Mouse (Mus musculus): ENCODE results near the gene Ppp3ca. TPM values are rescaled to one million over a fixed set of nuclear protein-coding genes. Genes with fewer than 3 reads are reported as not detected.

Gene Ppp3ca
- polyA plus RNA-seq, 1 experiment from 2014 or later, result 85.6 TPM

GRCm38 (mm10) chr3:136707222-136708019 lies 37.5 kb downstream of the Ppp3ca start:
- Histone ChIP-seq H3K9me3 (replicated peaks) (0 out of 2 replicates have a peak, but pooled peaks cover 2% of the 10 kb centered on the region), H3K36me3 (peaks cover 4% of the 10 kb centered on the region; the same call in 1 of the 2 replicates), H3K27ac (ENCODE audit: poor library complexity, severe bottlenecking) (no peak overlapping the region), H3K4me2 (no peak overlapping the region), H3K4me3 (no peak overlapping the region), H3K4me1 (replicated peaks) (peaks cover 32% of the 10 kb centered on the region), H3K27me3 (replicated peaks) (no peaks in the 10 kb centered on the region), H3K9ac (no peak overlapping the region)
- 51% methylated on average over 3 of the region's 3 CpGs for WGBS
- no peak for ATAC-seq (ENCODE audit: insufficient number of reproducible peaks, low FRiP score)

GRCm38 (mm10) chr3:136708230-136708629 lies 38.3 kb downstream of the Ppp3ca start:
- H3K36me3 ChIP-seq, result peaks cover 4% of the 10 kb centered on the region; the same call in 1 of the 2 replicates
- peaks cover 32% of the 10 kb centered on the region for H3K4me1 ChIP-seq (replicated peaks)
- H3K4me3 ChIP-seq, result no peak overlapping the region
- 40% methylated on average over 1 of the region's 1 CpGs for WGBS
- ATAC-seq (ENCODE audit: insufficient number of reproducible peaks, low FRiP score), result no peak
- H3K9me3 ChIP-seq (replicated peaks), result 0 out of 2 replicates have a peak, but pooled peaks cover 2% of the 10 kb centered on the region
- H3K9ac ChIP-seq, result no peak overlapping the region
- no peaks in the 10 kb centered on the region for H3K27me3 ChIP-seq (replicated peaks)
- H3K4me2 ChIP-seq, result no peak overlapping the region
- no peak overlapping the region for H3K27ac ChIP-seq (ENCODE audit: poor library complexity, severe bottlenecking)

DNA sequence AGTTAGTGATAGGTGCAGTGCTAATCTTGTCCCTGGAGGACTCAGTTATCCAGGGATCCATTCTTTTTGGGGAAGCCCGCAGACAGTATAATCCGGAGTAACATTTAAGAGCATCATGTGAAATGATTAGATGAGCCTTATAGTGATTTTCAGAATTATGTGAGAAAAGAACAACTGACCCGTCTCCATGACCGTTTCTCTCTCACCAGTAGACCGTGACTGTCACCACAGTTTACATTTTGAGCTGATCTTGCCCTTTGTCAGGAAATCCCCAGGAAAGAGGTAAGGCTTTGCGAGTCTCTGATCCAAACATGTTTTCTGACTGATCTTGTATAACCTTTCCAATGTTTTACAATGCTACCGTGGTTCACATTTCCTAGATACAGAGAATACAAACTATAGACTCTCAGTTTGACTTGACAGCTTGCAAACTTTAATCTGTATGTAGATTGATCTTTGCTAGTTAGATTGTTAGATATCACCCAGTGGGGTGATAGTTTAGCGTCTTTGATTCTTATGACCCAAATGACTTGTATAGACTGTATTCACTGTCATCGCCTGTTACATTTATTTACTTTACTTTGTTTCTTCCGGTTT lies 40.5 kb downstream of the Ppp3ca start:
- H3K9ac ChIP-seq, result no peak overlapping the region
- H3K4me2 ChIP-seq, result no peak overlapping the region
- peaks cover 24% of the 10 kb centered on the region for H3K4me1 ChIP-seq (replicated peaks)
- no peak for ATAC-seq (ENCODE audit: insufficient number of reproducible peaks, low FRiP score)
- no peak overlapping the region for H3K27ac ChIP-seq (ENCODE audit: poor library complexity, severe bottlenecking)
- WGBS, result 67% methylated on average over 10 of the region's 10 CpGs
- H3K4me3 ChIP-seq, result no peak overlapping the region
- peaks cover 4% of the 10 kb centered on the region; the same call in 1 of the 2 replicates for H3K36me3 ChIP-seq
- H3K27me3 ChIP-seq (replicated peaks), result no peaks in the 10 kb centered on the region
- H3K9me3 ChIP-seq (replicated peaks), result 0 out of 2 replicates have a peak, but pooled peaks cover 2% of the 10 kb centered on the region

DNA sequence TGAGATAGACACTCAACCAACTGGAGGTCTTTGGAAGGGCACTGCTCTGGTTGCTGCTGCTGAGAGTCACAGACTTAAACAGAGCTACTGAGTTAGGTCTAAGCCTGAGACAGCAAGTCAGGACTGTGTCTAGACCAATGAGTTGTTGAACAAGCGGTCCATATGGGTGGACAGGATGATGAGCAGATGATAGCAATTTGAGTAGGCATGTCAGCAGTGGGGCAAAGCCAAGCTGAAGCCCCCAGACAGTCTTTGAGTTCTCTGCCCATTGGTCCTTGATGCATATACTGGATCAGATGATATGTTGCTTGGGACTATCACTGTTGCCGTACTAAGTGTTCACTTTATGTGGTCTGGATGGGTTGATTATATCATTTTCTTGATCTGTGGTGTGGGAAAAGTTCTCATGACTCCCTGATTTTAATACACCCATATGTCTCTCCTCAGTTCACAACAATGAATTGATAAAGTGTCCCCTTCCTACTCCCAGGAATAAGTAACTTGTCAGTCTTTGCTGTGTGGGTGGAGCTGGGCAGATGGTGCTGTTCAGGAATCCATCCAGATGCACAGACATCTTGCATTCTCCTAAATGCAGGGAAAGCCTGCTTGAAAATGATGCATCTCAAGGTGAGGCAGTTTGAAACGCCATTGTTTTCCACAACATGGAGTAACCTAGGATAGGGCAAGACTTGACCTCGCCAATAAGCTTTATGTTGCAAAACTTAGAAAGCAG lies 44.5 kb downstream of the Ppp3ca start:
- Histone ChIP-seq H3K4me3 (no peak overlapping the region), H3K9me3 (replicated peaks) (0 out of 2 replicates have a peak, but pooled peaks cover 2% of the 10 kb centered on the region), H3K27me3 (replicated peaks) (no peaks in the 10 kb centered on the region), H3K9ac (no peak overlapping the region), H3K4me2 (no peak overlapping the region), H3K27ac (ENCODE audit: poor library complexity, severe bottlenecking) (no peak overlapping the region), H3K36me3 (peaks cover 4% of the 10 kb centered on the region; the same call in 1 of the 2 replicates), H3K4me1 (replicated peaks) (no peaks in the 10 kb centered on the region)
- 93% methylated on average over 4 of the region's 4 CpGs for WGBS
- no peak for ATAC-seq (ENCODE audit: insufficient number of reproducible peaks, low FRiP score)

DNA sequence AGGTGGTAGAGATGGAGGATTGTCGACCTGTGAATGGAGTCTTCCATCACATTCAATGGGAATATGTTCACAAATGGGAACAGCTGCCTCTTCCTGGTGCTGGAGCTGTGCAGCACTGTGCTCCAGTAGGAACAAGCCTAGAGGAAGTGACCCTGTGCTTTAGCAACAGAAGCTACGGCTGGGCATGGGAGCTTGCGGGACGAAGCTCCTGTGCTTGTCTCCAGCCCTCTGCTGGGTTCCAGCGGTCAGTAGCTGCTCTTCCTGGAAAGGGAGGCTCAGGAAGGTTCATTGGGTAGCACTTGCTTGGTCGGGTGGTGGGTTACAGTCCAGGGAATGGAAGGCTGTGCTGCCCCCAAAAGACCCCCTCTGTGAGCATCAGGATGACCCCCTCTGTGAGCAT lies 46.3 kb downstream of the Ppp3ca start:
- H3K4me2 ChIP-seq, result no peak overlapping the region
- no peak overlapping the region for H3K4me3 ChIP-seq
- ATAC-seq (ENCODE audit: insufficient number of reproducible peaks, low FRiP score), result 0 out of 2 replicates have a peak, but pooled peaks have one; percentile 25
- H3K9ac ChIP-seq, result no peak overlapping the region
- H3K27ac ChIP-seq (ENCODE audit: poor library complexity, severe bottlenecking), result no peak overlapping the region
- 0 out of 2 replicates have a peak, but pooled peaks cover 2% of the 10 kb centered on the region for H3K9me3 ChIP-seq (replicated peaks)
- peaks cover 4% of the 10 kb centered on the region; the same call in 1 of the 2 replicates for H3K36me3 ChIP-seq
- no peaks in the 10 kb centered on the region for H3K27me3 ChIP-seq (replicated peaks)
- WGBS, result 64% methylated on average over 6 of the region's 6 CpGs
- H3K4me1 ChIP-seq (replicated peaks), result 0 out of 2 replicates have a peak, but pooled peaks cover 2% of the 10 kb centered on the region

GRCm38 (mm10) chr3:136718412-136718811 lies 48.5 kb downstream of the Ppp3ca start:
- ATAC-seq (ENCODE audit: insufficient number of reproducible peaks, low FRiP score), result no peak
- Histone ChIP-seq H3K4me3 (no peak overlapping the region), H3K9ac (no peak overlapping the region), H3K4me2 (no peak overlapping the region), H3K36me3 (no peaks in the 10 kb centered on the region), H3K9me3 (replicated peaks) (no peaks in the 10 kb centered on the region), H3K4me1 (replicated peaks) (peaks cover 12% of the 10 kb centered on the region), H3K27ac (ENCODE audit: poor library complexity, severe bottlenecking) (no peak overlapping the region), H3K27me3 (replicated peaks) (no peaks in the 10 kb centered on the region)
- 84% methylated on average over 5 of the region's 5 CpGs for WGBS

DNA sequence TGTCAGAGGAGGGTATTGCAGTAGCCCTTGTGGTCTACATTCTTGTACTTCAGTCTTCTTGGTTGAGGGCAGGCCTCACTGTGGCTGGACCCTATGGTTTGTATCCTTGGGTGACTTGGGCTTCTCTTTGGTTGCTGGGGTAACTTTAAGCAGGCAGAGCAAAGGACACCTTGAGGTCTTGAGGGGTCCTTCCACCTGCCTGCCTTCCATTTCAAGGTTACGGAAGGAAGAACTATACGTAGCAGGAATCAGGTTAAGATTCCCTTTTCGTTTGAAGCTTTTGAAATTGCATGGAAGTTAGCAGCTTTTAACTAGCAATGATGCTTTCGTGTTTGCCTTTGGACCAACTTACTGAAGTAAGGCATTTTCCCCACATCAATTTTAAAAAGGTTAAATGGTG lies 51.3 kb downstream of the Ppp3ca start:
- no peaks in the 10 kb centered on the region for H3K27me3 ChIP-seq (replicated peaks)
- H3K4me1 ChIP-seq (replicated peaks), result peaks cover 29% of the 10 kb centered on the region
- no peak for ATAC-seq (ENCODE audit: insufficient number of reproducible peaks, low FRiP score)
- no peak overlapping the region for H3K9ac ChIP-seq
- no peaks in the 10 kb centered on the region for H3K36me3 ChIP-seq
- H3K4me2 ChIP-seq, result no peak overlapping the region
- H3K4me3 ChIP-seq, result no peak overlapping the region
- H3K9me3 ChIP-seq (replicated peaks), result no peaks in the 10 kb centered on the region; the same call in 1 of the 2 replicates
- 93% methylated on average over 4 of the region's 4 CpGs for WGBS
- H3K27ac ChIP-seq (ENCODE audit: poor library complexity, severe bottlenecking), result no peak overlapping the region

- ATAC-seq (ENCODE audit: insufficient number of reproducible peaks, low FRiP score), result no peak
- Histone ChIP-seq H3K27me3 (replicated peaks) (no peaks in the 10 kb centered on the region), H3K4me2 (no peak overlapping the region), H3K9me3 (replicated peaks) (no peaks in the 10 kb centered on the region; the same call in 1 of the 2 replicates), H3K27ac (ENCODE audit: poor library complexity, severe bottlenecking) (no peak overlapping the region), H3K36me3 (no peaks in the 10 kb centered on the region), H3K9ac (no peak overlapping the region), H3K4me1 (replicated peaks) (peaks cover 29% of the 10 kb centered on the region), H3K4me3 (no peak overlapping the region)
- 63% methylated on average over 4 of the region's 4 CpGs for WGBS
Observed at GRCm38 (mm10) chr3:136721804-136722427, 52.0 kb downstream of the Ppp3ca start.

GRCm38 (mm10) chr3:136722493-136722892 lies 52.6 kb downstream of the Ppp3ca start:
- no peaks in the 10 kb centered on the region for H3K27me3 ChIP-seq (replicated peaks)
- no peaks in the 10 kb centered on the region; the same call in 1 of the 2 replicates for H3K9me3 ChIP-seq (replicated peaks)
- no peaks in the 10 kb centered on the region for H3K36me3 ChIP-seq
- peaks cover 29% of the 10 kb centered on the region for H3K4me1 ChIP-seq (replicated peaks)
- no peak overlapping the region for H3K4me3 ChIP-seq
- H3K27ac ChIP-seq (ENCODE audit: poor library complexity, severe bottlenecking), result no peak overlapping the region
- H3K9ac ChIP-seq, result no peak overlapping the region
- no peak for ATAC-seq (ENCODE audit: insufficient number of reproducible peaks, low FRiP score)
- H3K4me2 ChIP-seq, result no peak overlapping the region

GRCm38 (mm10) chr3:136725311-136726156 lies 55.6 kb downstream of the Ppp3ca start:
- Histone ChIP-seq H3K9me3 (replicated peaks) (no peaks in the 10 kb centered on the region; the same call in 1 of the 2 replicates), H3K27ac (ENCODE audit: poor library complexity, severe bottlenecking) (peak overlapping the region; percentile 86), H3K36me3 (no peaks in the 10 kb centered on the region), H3K4me2 (peak overlapping the region; percentile 55), H3K4me3 (peak overlapping the region; percentile 16; the same call in 1 of the 2 replicates), H3K4me1 (replicated peaks) (peaks cover 29% of the 10 kb centered on the region), H3K27me3 (replicated peaks) (no peaks in the 10 kb centered on the region), H3K9ac (peak overlapping the region; percentile 41)
- 7% methylated on average over 7 of the region's 7 CpGs for WGBS
- ATAC-seq (ENCODE audit: insufficient number of reproducible peaks, low FRiP score), result peak; percentile 57
